Mouse (Mus musculus) neural tube, embryonic 12.5 days (tissue): ENCODE measurements around the gene Ibtk. TPM values are rescaled to one million over a fixed set of nuclear protein-coding genes. Genes with fewer than 3 reads are reported as not detected.

ENCODE experiments used
- polyA plus RNA-seq: library from polyadenylated mRNA; unstranded; fragments of >200 nt; fragmentation: Nextera tagmentation; extraction: Ambion mirVana; gene quantifications from 2 replicates; pipeline ENCODE4 v1.2.1, GENCODE M21; 2016

Gene Ibtk
- polyA plus RNA-seq, 1 experiment from 2014 or later = 35.5 TPM

Other genes with a start within 250 kb of the Ibtk start
- 25.0 and 32.4 TPM in 2 replicates for gene Tpbg, start 93.0 kb upstream of the Ibtk start, polyA plus RNA-seq